Mouse (Mus musculus): ENCODE results near the gene Ube2l3. TPM values are rescaled to one million over a fixed set of nuclear protein-coding genes. Genes with fewer than 3 reads are reported as not detected.

The Ube2l3 gene
- total and polyA plus RNA-seq, 3 experiments = 137 to 2,006 (median 297) TPM

DNA sequence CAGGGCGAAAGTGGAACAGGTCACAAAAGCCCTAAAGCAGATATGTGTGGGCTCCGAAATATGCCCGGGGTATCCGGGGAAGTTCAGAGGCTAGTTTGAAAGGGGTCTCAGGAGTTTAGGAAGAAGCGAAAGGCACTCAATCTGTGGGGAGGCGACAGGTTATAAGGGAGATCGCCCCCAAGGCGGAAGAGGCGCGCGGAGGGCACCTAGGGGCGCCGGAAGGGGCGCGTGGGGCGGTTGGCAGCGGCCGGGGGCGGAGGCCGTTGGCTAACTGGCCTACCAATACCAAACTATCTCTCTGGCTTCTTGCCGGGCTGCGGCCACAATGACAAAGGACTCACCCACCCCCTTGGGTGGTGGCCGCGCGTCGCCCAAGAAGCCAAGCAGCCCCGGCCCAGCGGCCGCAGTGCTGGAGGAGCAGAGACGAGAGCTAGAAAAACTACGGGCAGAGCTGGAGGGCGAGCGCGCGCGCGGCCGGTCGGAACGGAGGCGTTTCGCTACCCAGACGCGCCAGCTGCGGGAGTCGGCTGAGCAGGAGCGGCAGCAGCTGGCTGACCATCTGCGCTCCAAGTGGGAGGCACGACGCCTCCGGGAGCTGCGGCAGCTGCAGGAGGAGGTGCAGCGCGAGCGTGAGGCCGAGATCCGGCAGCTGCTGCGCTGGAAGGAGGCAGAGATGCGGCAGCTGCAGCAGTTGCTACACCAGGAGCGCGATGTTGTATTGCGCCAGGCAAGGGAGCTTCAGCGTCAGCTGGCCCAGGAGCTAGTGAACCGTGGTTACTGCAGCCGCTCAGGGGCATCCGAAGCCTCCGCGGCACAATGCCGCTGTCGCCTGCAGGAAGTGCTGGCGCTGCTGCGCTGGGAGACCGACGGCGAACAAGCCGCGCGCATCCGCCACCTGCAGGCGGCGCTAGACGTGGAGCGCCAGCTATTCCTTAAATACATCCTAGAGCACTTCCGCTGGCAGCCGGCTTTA lies 6.2 kb upstream of the Ube2l3 start, which contains the start of gene Rimbp3:
TSS of gene Rimbp3 (plus strand) at position 215 of the 973 bp plus-strand sequence.
- peak within 1 kb of the TSS; percentile 72 to 79 for H3K4me3 ChIP-seq (ENCODE audit: control insufficient read depth in 1 of 2, insufficient read depth in 1 of 2, low read depth in 2 of 2, low read length in 2 of 2)
- no peaks in the 10 kb centered on the region for H3K9me3 ChIP-seq (replicated peaks; ENCODE audit: insufficient read depth, low read length)
- H3K4me1 ChIP-seq (ENCODE audit: control insufficient read depth in 1 of 2, insufficient read depth in 2 of 2, low read length in 2 of 2) = peaks cover 2 to 7% of the 10 kb centered on the region in 2 experiments; a peak in 1 of 4 replicates
- TF ChIP-seq NELFE (IDR thresholded peaks at IDR 0.05; ENCODE audit: low read depth, low read length) (peak; percentile 61), ZC3H11A (IDR thresholded peaks at IDR 0.05; ENCODE audit: low read depth, low read length) (peak; percentile 65), UBTF (IDR thresholded peaks at IDR 0.05; ENCODE audit: borderline replicate concordance, insufficient read depth, low read depth, low read length) (0 out of 2 replicates have a peak, but pooled peaks have one; percentile 83), SMC3 (IDR thresholded peaks at IDR 0.05; ENCODE audit: low read depth, low read length) (peak; percentile 83), ZKSCAN1 (IDR thresholded peaks at IDR 0.05; ENCODE audit: low read depth, low read length) (no peak), MAFK (IDR thresholded peaks at IDR 0.05; ENCODE audit: borderline replicate concordance, low read depth, low read length) (no peak), TAL1 (IDR thresholded peaks at IDR 0.05; ENCODE audit: low read length) (no peak), ETS1 (IDR thresholded peaks at IDR 0.05; ENCODE audit: low read depth, low read length) (peak; percentile 22; the same call in 1 of the 2 replicates), MAX (IDR thresholded peaks at IDR 0.05; ENCODE audit: low read length) (peak; percentile 69), MYB (IDR thresholded peaks at IDR 0.05; ENCODE audit: low read depth, low read length) (0 out of 2 replicates have a peak, but pooled peaks have one; percentile 41), CHD1 (IDR thresholded peaks at IDR 0.05; ENCODE audit: low read depth, low read length) (0 out of 2 replicates have a peak, but pooled peaks have one; percentile 62), ZMIZ1 (IDR thresholded peaks at IDR 0.05; ENCODE audit: low read depth, low read length) (peak; percentile 54; the same call in 1 of the 2 replicates), CTCF (IDR thresholded peaks at IDR 0.05 in 2 of 3, conservative IDR thresholded peaks at IDR 0.05 in 1 of 3; ENCODE audit: control insufficient read depth in 1 of 3, insufficient read depth in 1 of 3, low read depth in 2 of 3, low read length in 3 of 3, poor library complexity in 1 of 3, severe bottlenecking in 1 of 3) (peak; percentile 87 to 94 (median 91)), MYC (IDR thresholded peaks at IDR 0.05; ENCODE audit: low read depth, low read length) (0 out of 2 replicates have a peak, but pooled peaks have one; percentile 21), USF1 (IDR thresholded peaks at IDR 0.05; ENCODE audit: low read depth, low read length) (no peak), NRF1 (IDR thresholded peaks at IDR 0.05; ENCODE audit: insufficient read depth, low read depth, low read length, poor library complexity, severe bottlenecking) (peak; percentile 63), TCF12 (IDR thresholded peaks at IDR 0.05; ENCODE audit: low read depth, low read length) (peak; percentile 45; the same call in 1 of the 2 replicates), CHD2 (IDR thresholded peaks at IDR 0.05; ENCODE audit: low read length) (no peak), HCFC1 (IDR thresholded peaks at IDR 0.05; ENCODE audit: low read depth, low read length) (peak; percentile 66), POLR2A (IDR thresholded peaks at IDR 0.05; ENCODE audit: control insufficient read depth in 1 of 2, insufficient read depth in 1 of 2, low read depth in 1 of 2, low read length in 2 of 2, poor library complexity in 1 of 2) (peak; percentile 53 to 58), RAD21 (IDR thresholded peaks at IDR 0.05; ENCODE audit: low read depth, low read length) (peak; percentile 44), EP300 (IDR thresholded peaks at IDR 0.05; ENCODE audit: low read depth in 1 of 2, low read length in 2 of 2) (0 out of 4 replicates have a peak, but pooled peaks have one; percentile 25 to 37), ELF1 (IDR thresholded peaks at IDR 0.05; ENCODE audit: low read depth, low read length) (peak; percentile 76), SIN3A (IDR thresholded peaks at IDR 0.05; ENCODE audit: low read length) (peak; percentile 53; the same call in 1 of the 2 replicates), TBP (IDR thresholded peaks at IDR 0.05; ENCODE audit: low read depth, low read length) (no peak)
- peaks cover 3% of the 10 kb centered on the region; the same call in 1 of the 2 replicates for H3K79me2 ChIP-seq (ENCODE audit: control insufficient read depth, insufficient read depth, low read length, poor library complexity)
- H3K36me3 ChIP-seq (ENCODE audit: control insufficient read depth in 1 of 2, insufficient read depth in 2 of 2, low read length in 2 of 2) = 0 out of 4 replicates have a peak, but pooled peaks cover 0 to 3% of the 10 kb centered on the region in 2 experiments
- H3K27me3 ChIP-seq (ENCODE audit: control insufficient read depth in 1 of 2, insufficient read depth in 2 of 2, low read length in 2 of 2) = no peaks in the 10 kb centered on the region
- peak within 1 kb of the TSS; percentile 20 for H3K27ac ChIP-seq (ENCODE audit: control insufficient read depth, low read depth, low read length)
- DNase-seq (ENCODE audit: low read depth, low spot score) = peak; percentile 92
- H3K9ac ChIP-seq (ENCODE audit: control insufficient read depth, low read depth, low read length, poor library complexity, severe bottlenecking) = peak within 1 kb of the TSS; percentile 77
